Mouse (Mus musculus): ENCODE measurements around the gene Paqr4. TPM values are rescaled to one million over a fixed set of nuclear protein-coding genes. Genes with fewer than 3 reads are reported as not detected.

Gene Paqr4
- polyA plus RNA-seq (2015; fragmentation: Nextera tagmentation; extraction: Ambion mirVana): 9.9 and 15.9 TPM in 2 replicates

DNA sequence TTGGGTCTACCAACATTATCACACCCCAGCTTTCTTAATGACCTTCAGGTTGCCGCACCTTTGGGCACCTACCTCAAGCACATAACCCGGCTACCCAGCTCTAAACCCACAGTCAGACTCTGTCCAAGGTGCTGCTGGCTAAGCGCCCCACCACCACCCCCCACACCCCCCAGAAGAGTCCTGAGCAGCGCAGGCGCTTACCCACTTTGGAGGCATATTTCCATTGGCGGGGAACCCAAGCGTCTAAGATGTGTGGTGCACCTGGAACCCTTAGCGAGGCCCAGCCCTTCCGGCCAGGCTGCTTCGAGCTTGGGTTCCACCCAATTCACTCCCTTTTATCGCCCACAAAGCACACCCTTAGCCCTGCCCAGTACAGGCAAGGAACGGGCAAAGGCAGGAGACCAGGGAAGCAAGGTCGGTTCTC is at the start of gene Paqr4:
Gene Paqr4 (minus strand): TSS at position 270 of the 424 bp plus-strand sequence.

DNA sequence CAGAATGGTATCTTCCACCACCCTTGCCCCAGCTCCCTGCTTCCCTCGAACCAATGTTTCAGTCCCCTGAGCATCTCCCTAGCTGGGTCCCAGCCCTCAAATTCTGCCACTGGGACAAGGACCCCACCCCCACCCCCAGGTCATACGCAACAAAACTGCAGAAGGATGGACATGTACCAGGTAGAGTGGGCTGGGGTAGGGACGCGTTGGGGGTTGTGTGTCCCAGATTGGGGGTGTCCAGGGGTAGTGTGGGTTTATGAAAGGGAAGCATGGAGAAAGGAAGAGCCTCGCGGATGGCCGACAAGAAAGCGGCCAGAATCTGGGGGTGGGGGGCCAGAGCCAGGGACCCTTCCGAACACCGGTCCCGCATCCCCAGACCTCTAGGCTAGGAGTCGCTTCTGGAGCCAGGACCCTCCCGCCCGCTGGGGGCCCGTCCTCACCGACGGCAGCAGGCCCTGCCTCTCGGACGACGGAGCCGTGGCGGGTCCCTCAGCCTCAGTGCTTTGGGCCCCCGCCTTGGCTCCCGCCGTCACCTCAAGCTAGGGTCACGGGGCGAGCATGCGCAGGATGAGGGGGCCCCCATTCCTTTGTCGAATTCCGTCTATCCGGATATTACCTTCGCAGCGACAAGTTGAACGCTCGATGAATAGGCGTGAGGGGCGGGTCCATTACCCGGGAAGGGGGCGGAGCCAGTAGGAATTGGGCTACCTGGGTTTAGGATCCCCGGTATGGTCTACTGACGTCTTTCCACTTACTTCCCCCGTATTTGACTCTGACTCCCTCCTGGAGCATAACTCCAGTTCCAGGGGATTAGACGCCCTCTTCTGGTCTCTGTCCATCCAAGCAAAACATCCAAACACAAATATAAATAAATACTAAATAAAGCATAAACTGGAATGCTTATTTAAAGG is 45.1 kb upstream of the Paqr4 start, which contains the start of gene Flywch2:
Gene Flywch2 (minus strand): TSS at position 521 of the 911 bp plus-strand sequence.

DNA sequence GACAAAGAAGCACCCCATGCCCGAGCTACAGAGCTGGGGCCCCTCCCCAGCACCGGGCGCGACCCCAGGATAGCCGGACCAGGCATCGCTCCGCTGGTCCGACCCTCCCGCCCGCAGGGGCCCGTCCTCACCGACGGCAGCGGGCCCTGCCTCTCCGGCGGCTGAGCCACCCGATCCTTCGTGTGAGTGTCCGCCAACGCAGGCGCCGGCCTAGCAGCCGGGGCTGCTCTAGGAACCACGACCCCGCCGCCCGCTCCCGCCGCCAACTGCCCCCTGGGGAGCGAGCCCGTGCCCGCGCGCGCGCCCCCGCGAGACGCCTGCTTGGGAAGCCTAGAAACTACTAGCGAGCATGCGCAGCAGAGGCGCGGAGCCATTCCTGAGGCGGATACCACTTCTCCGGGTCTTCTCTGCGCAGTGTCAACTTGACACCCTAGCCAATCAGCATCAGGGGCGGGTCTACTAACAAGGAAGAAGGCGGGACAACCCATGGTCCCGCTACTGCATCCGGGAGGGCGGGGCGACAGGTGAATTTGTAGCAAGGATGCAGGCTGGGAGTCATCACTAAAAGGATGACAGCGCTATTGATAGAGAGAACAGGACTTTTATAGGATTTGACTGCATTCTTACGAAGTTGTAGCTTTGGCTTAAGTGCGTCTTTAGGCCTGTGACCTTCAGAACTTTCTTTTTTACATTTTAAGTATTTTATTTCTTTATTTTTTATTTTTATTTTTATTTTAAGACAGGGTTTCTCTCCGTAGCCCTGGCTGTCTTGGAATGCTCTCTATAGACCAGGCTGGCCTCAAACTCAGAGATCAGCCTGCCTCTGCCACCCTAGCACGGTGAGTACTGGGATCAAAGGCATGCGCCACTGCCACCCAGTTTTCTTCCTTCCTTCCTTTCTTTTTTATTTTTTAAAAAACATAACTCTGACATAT is 30.9 kb upstream of the Paqr4 start, which contains the start of gene Flywch1:
Gene Flywch1 (minus strand): TSS at position 319 of the 935 bp plus-strand sequence.

DNA sequence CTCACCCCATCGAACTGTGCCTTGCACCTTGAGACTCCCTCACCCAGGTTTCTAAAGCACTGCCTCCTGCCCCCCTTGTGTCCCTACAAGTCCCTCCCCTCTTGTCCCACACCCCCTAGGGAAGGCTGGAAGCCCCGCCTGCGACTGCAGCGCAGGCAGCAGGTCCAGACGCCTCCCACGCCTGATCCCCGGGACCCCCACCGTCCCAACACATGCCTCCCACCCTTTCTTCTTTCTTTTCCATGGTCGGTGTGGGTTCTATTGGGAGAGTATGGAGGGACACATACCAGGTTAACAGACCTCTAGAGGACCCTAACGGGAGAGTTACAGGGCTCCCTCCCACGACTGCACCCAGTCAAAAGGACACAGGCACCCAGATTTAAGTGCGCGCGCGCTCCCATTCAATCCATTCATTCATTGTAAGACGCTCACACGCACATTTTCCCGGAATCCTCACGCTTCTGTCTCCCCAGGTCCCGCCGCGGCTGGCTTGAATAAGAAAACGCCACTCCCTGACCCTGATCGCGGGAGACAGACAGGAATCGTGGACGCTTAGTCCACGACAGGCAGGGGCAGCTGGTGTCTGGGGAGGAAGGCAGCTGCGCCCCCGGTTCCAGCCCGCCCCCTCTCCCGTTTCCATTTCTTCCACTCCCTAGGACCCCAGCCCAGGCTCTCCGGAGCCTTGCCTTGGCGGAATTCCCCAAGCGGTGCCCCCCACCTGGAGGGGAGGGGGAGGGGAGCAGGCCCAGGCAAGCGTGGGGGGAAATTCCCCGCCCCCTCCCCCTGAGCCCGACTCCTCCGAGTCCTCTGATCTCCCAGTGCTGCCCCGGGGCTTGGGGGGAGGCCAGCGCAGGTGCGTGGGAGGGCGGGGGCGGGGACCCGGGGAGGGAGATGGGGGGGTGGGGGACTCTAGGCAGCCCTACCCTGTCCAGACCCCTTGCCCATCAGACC is 4.9 kb upstream of the Paqr4 start, which contains the start of gene Kremen2:
Gene Kremen2 (minus strand): TSS at position 533 of the 951 bp plus-strand sequence.

DNA sequence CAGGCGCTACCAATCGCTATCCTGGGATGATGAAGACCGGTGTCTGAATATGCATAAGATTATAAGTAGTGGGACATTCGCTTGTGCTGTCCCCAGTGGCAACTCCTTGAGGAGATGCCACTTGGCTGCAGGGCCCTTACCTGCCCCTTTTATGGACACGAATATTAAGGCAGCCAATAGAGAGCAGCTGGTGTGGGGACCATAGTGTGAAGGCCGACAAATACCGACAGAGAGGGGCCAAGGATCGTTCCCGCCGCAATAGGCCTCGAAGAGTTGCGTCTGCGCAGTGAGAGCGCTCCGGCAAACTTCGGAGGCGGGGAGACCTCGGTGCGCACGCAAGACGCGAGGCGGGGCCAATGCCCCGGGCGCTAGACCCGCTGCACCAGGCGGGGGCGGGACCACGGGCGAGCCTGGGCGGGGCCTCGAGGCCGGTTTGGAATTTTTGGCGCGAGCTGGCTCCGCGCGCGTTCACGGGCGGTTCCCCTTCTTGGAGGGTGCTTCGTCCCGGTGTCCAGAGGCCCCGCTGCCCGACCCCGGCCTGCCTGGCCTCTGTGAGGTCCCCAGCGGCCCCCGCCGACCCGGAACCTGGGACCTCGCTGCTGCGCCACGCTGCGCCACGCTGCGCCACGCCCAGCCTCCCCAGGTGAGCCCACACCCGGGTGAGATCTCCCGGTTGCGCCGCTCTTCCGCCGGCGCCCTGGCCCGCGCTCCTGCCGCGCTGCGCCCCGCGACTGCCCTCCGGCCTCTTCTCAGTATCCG is 14.5 kb downstream of the Paqr4 start, which contains the start of gene Pkmyt1:
Gene Pkmyt1 (plus strand): TSS at position 338 of the 759 bp plus-strand sequence.

DNA sequence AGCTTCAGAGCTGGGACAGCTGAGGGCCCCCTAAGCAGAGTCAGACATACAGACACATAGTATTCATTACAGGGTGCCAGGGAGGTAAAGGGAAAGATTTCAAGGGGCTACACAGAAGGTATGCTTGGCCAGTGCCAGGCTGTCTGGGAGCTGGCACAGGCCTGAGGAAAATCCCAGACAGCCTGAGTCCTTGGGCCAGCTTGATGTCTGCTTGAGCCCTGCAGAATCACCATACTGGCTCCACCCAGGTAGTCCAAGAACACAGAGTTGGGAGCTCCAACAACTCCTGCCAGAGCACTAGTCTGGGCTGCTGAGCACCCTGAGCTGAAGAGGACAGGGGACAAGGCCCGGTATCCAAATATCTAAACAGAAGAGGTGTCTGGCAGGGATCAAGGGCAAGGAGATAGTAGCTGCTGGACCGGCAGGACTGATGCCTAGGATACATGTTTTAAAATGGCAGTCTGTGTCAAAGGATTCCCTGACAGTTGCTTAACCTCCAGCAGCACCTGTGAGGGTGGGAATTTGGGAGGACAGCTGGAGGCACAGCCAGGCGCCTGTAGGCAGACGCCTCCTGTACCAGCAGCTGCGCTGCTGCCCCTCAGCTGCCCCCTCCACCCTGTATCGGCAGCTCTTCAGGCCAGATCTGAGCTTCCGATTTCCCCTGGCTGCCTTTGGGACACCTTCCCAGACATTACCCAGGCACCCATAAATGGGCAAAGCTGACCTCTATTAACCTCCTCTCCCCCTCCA is 18.1 kb downstream of the Paqr4 start, which contains the start of gene 1520401A03Rik:
Gene 1520401A03Rik (minus strand): TSS at position 408 of the 750 bp plus-strand sequence.

Other genes with a start within 250 kb of the Paqr4 start
- 6.6 and 7.5 TPM in 2 replicates for gene Zfp213, start 176.6 kb downstream of the Paqr4 start, polyA plus RNA-seq (2015; fragmentation: Nextera tagmentation; extraction: Ambion mirVana)
- 4.7 and 5.1 TPM in 2 replicates for gene Zfp13, start 141.4 kb downstream of the Paqr4 start, polyA plus RNA-seq (2015; fragmentation: Nextera tagmentation; extraction: Ambion mirVana)
- not detected in 2 replicates for gene Zscan10, start 140.0 kb downstream of the Paqr4 start, polyA plus RNA-seq (2015; fragmentation: Nextera tagmentation; extraction: Ambion mirVana)
- gene Mmp25, start 95.6 kb downstream of the Paqr4 start, polyA plus RNA-seq (2015; fragmentation: Nextera tagmentation; extraction: Ambion mirVana): 0.14 and 0.41 TPM in 2 replicates
- gene Bicdl2, start 80.4 kb downstream of the Paqr4 start, polyA plus RNA-seq (2015; fragmentation: Nextera tagmentation; extraction: Ambion mirVana): 1.2 TPM in 1 of 2 replicates, not detected in the other
- gene Hcfc1r1, start 67.3 kb downstream of the Paqr4 start, polyA plus RNA-seq (2015; fragmentation: Nextera tagmentation; extraction: Ambion mirVana): 353 and 354 TPM in 2 replicates
- gene Thoc6, start 67.0 kb downstream of the Paqr4 start, polyA plus RNA-seq (2015; fragmentation: Nextera tagmentation; extraction: Ambion mirVana): 22.8 and 25.1 TPM in 2 replicates
- gene Tnfrsf12a, start 63.4 kb downstream of the Paqr4 start, polyA plus RNA-seq (2015; fragmentation: Nextera tagmentation; extraction: Ambion mirVana): 64.2 and 68.3 TPM in 2 replicates
- gene Cldn6, start 61.6 kb downstream of the Paqr4 start, polyA plus RNA-seq (2015; fragmentation: Nextera tagmentation; extraction: Ambion mirVana): not detected in 2 replicates
- 1.3 and 1.5 TPM in 2 replicates for gene Cldn9, start 56.8 kb downstream of the Paqr4 start, polyA plus RNA-seq (2015; fragmentation: Nextera tagmentation; extraction: Ambion mirVana)
- gene 1520401A03Rik, start 18.1 kb downstream of the Paqr4 start, polyA plus RNA-seq (2015; fragmentation: Nextera tagmentation; extraction: Ambion mirVana): 0.81 and 0.83 TPM in 2 replicates
- 11.1 and 12.5 TPM in 2 replicates for gene Pkmyt1, start 14.5 kb downstream of the Paqr4 start, polyA plus RNA-seq (2015; fragmentation: Nextera tagmentation; extraction: Ambion mirVana)
- 0.35 and 1.5 TPM in 2 replicates for gene Kremen2, start 5.0 kb upstream of the Paqr4 start, polyA plus RNA-seq (2015; fragmentation: Nextera tagmentation; extraction: Ambion mirVana)
- gene Flywch1, start 30.7 kb upstream of the Paqr4 start, polyA plus RNA-seq (2015; fragmentation: Nextera tagmentation; extraction: Ambion mirVana): 33.8 and 34.1 TPM in 2 replicates
- gene Flywch2, start 45.2 kb upstream of the Paqr4 start, polyA plus RNA-seq (2015; fragmentation: Nextera tagmentation; extraction: Ambion mirVana): 11.9 and 13.5 TPM in 2 replicates
- gene Srrm2, start 49.7 kb upstream of the Paqr4 start, polyA plus RNA-seq (2015; fragmentation: Nextera tagmentation; extraction: Ambion mirVana): 234 and 263 TPM in 2 replicates
- gene Elob, start 88.3 kb upstream of the Paqr4 start, polyA plus RNA-seq (2015; fragmentation: Nextera tagmentation; extraction: Ambion mirVana): 1,095 and 1,181 TPM in 2 replicates
- not detected in 2 replicates for gene Prss33, start 95.2 kb upstream of the Paqr4 start, polyA plus RNA-seq (2015; fragmentation: Nextera tagmentation; extraction: Ambion mirVana)
- gene Prss32, start 103.0 kb upstream of the Paqr4 start, polyA plus RNA-seq (2015; fragmentation: Nextera tagmentation; extraction: Ambion mirVana): not detected in 2 replicates
- gene Prss41, start 103.3 kb upstream of the Paqr4 start, polyA plus RNA-seq (2015; fragmentation: Nextera tagmentation; extraction: Ambion mirVana): not detected in 2 replicates
- gene Prss21, start 127.2 kb upstream of the Paqr4 start, polyA plus RNA-seq (2015; fragmentation: Nextera tagmentation; extraction: Ambion mirVana): not detected in 2 replicates
- gene Dcpp1, start 140.0 kb upstream of the Paqr4 start, polyA plus RNA-seq (2015; fragmentation: Nextera tagmentation; extraction: Ambion mirVana): not detected in 2 replicates
- gene Dcpp2, start 140.0 kb upstream of the Paqr4 start, polyA plus RNA-seq (2015; fragmentation: Nextera tagmentation; extraction: Ambion mirVana): not detected in 2 replicates
- not detected in 2 replicates for gene Dcpp3, start 176.6 kb upstream of the Paqr4 start, polyA plus RNA-seq (2015; fragmentation: Nextera tagmentation; extraction: Ambion mirVana)
- gene Sbp, start 200.8 kb upstream of the Paqr4 start, polyA plus RNA-seq (2015; fragmentation: Nextera tagmentation; extraction: Ambion mirVana): not detected in 2 replicates
- gene Sbpl, start 214.4 kb upstream of the Paqr4 start, polyA plus RNA-seq (2015; fragmentation: Nextera tagmentation; extraction: Ambion mirVana): not detected in 2 replicates
- gene Prss30, start 239.7 kb upstream of the Paqr4 start, polyA plus RNA-seq (2015; fragmentation: Nextera tagmentation; extraction: Ambion mirVana): not detected in 2 replicates